Mouse (Mus musculus) CH12.LX (cell line): Measurements from ENCODE around the gene Cltc. TPM values are rescaled to one million over a fixed set of nuclear protein-coding genes. Genes with fewer than 3 reads are reported as not detected.
A peak's percentile ranks its signal among the peaks of the same experiment; 100 is the strongest.

Experiments used
- DNase-seq: peaks from one replicate; pipeline ENCODE4 v3.0.0-alpha.2; 2013; ENCODE audit errors: extremely low read depth
- H3K27ac ChIP-seq: 2 replicates; pipeline ENCODE4 v1.5.1; 2012; ENCODE audit warnings: low read depth, mild to moderate bottlenecking, control low read depth, moderate library complexity; ENCODE audit not compliant: insufficient read depth
- H3K27me3 ChIP-seq: replicated peaks from 2 replicates; pipeline ENCODE3; 2012; ENCODE audit warnings: inconsistent platforms
- H3K36me3 ChIP-seq, 2 experiments: replicated peaks in 1 of 2; 2 replicates each; pipeline versions ENCODE3 to v1.6.1; 2012; ENCODE audit warnings: inconsistent platforms in 1 of 2, low read length in 1 of 2, mild to moderate bottlenecking in 1 of 2, mixed read lengths in 1 of 2, moderate library complexity in 1 of 2; ENCODE audit not compliant: control insufficient read depth in 1 of 2, insufficient read depth in 1 of 2
- H3K4me1 ChIP-seq, 2 experiments: 2 replicates each; pipeline ENCODE4 v1.6.1; 2012; ENCODE audit warnings: inconsistent platforms in 1 of 2, moderate library complexity in 1 of 2; ENCODE audit not compliant: insufficient read depth in 2 of 2, control insufficient read depth in 1 of 2
- H3K4me2 ChIP-seq: 2 replicates; pipeline ENCODE4 v1.6.1; 2012; ENCODE audit warnings: low read depth, mild to moderate bottlenecking, control low read depth; ENCODE audit not compliant: poor library complexity, insufficient read depth, severe bottlenecking
- H3K4me3 ChIP-seq, 3 experiments: fragments of 150-350 bp in 1 of 3; sonication (generic) in 1 of 3; replicated peaks in 1 of 3; 2 replicates each; pipeline versions ENCODE3 to v1.5.1; 2011 to 2012; ENCODE audit warnings: low read depth in 2 of 3, low read length in 2 of 3, mild to moderate bottlenecking in 2 of 3, moderate library complexity in 2 of 3, control low read depth in 1 of 3, improper control_type of control experiment in 1 of 3, inconsistent platforms in 1 of 3, mixed read lengths in 1 of 3; ENCODE audit not compliant: poor library complexity in 1 of 3
- H3K79me2 ChIP-seq: replicated peaks from 2 replicates; pipeline ENCODE4 v1.6.1; 2012; ENCODE audit warnings: mild to moderate bottlenecking, moderate library complexity; ENCODE audit not compliant: control insufficient read depth, poor library complexity, insufficient read depth, severe bottlenecking; ENCODE audit errors: extremely low read depth
- H3K9ac ChIP-seq: 2 replicates; pipeline ENCODE4 v1.6.1; 2012; ENCODE audit warnings: low read depth, mild to moderate bottlenecking, control low read depth, moderate library complexity; ENCODE audit not compliant: insufficient read depth
- H3K9me3 ChIP-seq: replicated peaks from 2 replicates; pipeline ENCODE3; 2012; ENCODE audit warnings: low read length, inconsistent platforms, mixed read lengths
- BHLHE40 ChIP-seq: IDR thresholded peaks from 2 replicates; pipeline ENCODE4 v1.6.1; 2011; ENCODE audit warnings: mild to moderate bottlenecking, low read depth, low read length, improper control_type of control experiment
- ELF1 ChIP-seq: IDR thresholded peaks from 2 replicates; pipeline ENCODE4 v1.6.1; 2014; ENCODE audit warnings: low read depth, mild to moderate bottlenecking, inconsistent platforms, low read length, improper control_type of control experiment
- EP300 ChIP-seq: IDR thresholded peaks from 2 replicates; pipeline ENCODE4 v1.6.1; 2011; ENCODE audit warnings: low read length, improper control_type of control experiment
- JUND ChIP-seq: conservative IDR thresholded peaks from 2 replicates; pipeline ENCODE4 v1.6.1; 2011; ENCODE audit warnings: low read depth, low read length, improper control_type of control experiment
- MAZ ChIP-seq: IDR thresholded peaks from 2 replicates; pipeline ENCODE4 v1.6.1; 2012; ENCODE audit warnings: low read depth, mild to moderate bottlenecking, inconsistent platforms, low read length, improper control_type of control experiment, moderate library complexity
- MXI1 ChIP-seq: IDR thresholded peaks from 2 replicates; pipeline ENCODE4 v1.6.1; 2011; ENCODE audit warnings: mild to moderate bottlenecking, low read depth, low read length, improper control_type of control experiment
- MYC ChIP-seq: IDR thresholded peaks from 2 replicates; pipeline ENCODE4 v1.6.1; 2011; ENCODE audit warnings: low read depth, mild to moderate bottlenecking, improper control_type of control experiment, low read length
- POLR2A ChIP-seq: IDR thresholded peaks from 2 replicates; pipeline ENCODE4 v1.6.1; 2011; ENCODE audit warnings: low read depth, mild to moderate bottlenecking, improper control_type of control experiment, low read length
- POLR2AphosphoS2 ChIP-seq: IDR thresholded peaks from 2 replicates; pipeline ENCODE4 v1.6.1; 2011; ENCODE audit warnings: low read depth, low read length, improper control_type of control experiment
- SMC3 ChIP-seq: IDR thresholded peaks from 2 replicates; pipeline ENCODE4 v1.6.1; 2011; ENCODE audit warnings: low read depth, low read length, improper control_type of control experiment
- TBP ChIP-seq: conservative IDR thresholded peaks from 2 replicates; pipeline ENCODE4 v1.6.1; 2011; ENCODE audit warnings: low read depth, low read length, improper control_type of control experiment
- ZC3H11A ChIP-seq: IDR thresholded peaks from 2 replicates; pipeline ENCODE4 v1.6.1; 2012; ENCODE audit warnings: low read depth, mild to moderate bottlenecking, inconsistent platforms, low read length, improper control_type of control experiment
- dilution Hi-C: fragments of 300-500 bp; cut with MboI; formaldehyde crosslinking; loops from 2 replicates; pipeline ENCODE4 v1.14.3; 2020; ENCODE audit warnings: low sequenced_read_pairs; ENCODE audit not compliant: extremely low pct_unique_long_range_greater_than_20kb, extremely low pct_ligation_motif_present
- in situ Hi-C: fragments of 300-500 bp; cut with MboI; formaldehyde crosslinking; loops from 3 replicates; pipeline ENCODE4 v1.14.3; 2019; ENCODE audit warnings: low sequenced_read_pairs, low pct_ligation_motif_present, low pct_unique_long_range_greater_than_20kb, mixed read lengths
- polyA plus RNA-seq: library from polyadenylated mRNA; unstranded; fragments of >175 nt; gene quantifications from 2 replicates; pipeline ENCODE4 v1.2.1, GENCODE M21; 2012; ENCODE audit warnings: low read depth; ENCODE audit not compliant: insufficient read length
- total RNA-seq, 2 experiments: library from RNA; depleted of rRNA; stranded (reverse); fragments of 300-350 nt in 1 of 2; fragments of >200 nt in 1 of 2; gene quantifications; 2 replicates each; pipeline ENCODE4 v1.2.3; 2012 to 2014

Gene Cltc
- total and polyA plus RNA-seq, 3 experiments: 140 to 303 (median 219) TPM

- peak overlapping the region; percentile 81 to 93 (median 86) for H3K4me3 ChIP-seq
- peaks cover 13 to 51% of the 10 kb centered on the region in 2 experiments for H3K4me1 ChIP-seq
- H3K36me3 ChIP-seq: peaks cover 5 to 19% of the 10 kb centered on the region in 2 experiments
- in situ Hi-C loops: no loop called here
- no peak for DNase-seq
- TF ChIP-seq POLR2AphosphoS2 (peak; percentile 87; the same call in 1 of the 2 replicates), MXI1 (peak; percentile 38; the same call in 1 of the 2 replicates), JUND (0 out of 2 replicates have a peak, but pooled peaks have one; percentile 4), POLR2A (no peak), BHLHE40 (no peak)
- TF ChIP-seq, all 38 proteins: peak for 3
- dilution Hi-C loops: no loop called here
- H3K9me3 ChIP-seq: no peaks in the 10 kb centered on the region
- H3K4me2 ChIP-seq: no peak overlapping the region
- peaks cover 47% of the 10 kb centered on the region for H3K79me2 ChIP-seq
- H3K9ac ChIP-seq: peak overlapping the region; percentile 90
- H3K27me3 ChIP-seq: no peaks in the 10 kb centered on the region
- H3K27ac ChIP-seq: peak overlapping the region; percentile 85
Measured at GRCm38 (mm10) chr11:86757142-86757479, 254 bp downstream of the Cltc start.

- Histone ChIP-seq H3K4me2 (peak overlapping the region; percentile 88), H3K27me3 (no peaks in the 10 kb centered on the region), H3K9me3 (no peaks in the 10 kb centered on the region), H3K9ac (peak overlapping the region; percentile 90), H3K4me1 (peaks cover 13 to 56% of the 10 kb centered on the region in 2 experiments), H3K36me3 (peaks cover 6 to 22% of the 10 kb centered on the region in 2 experiments), H3K4me3 (peak overlapping the region; percentile 81 to 93 (median 86)), H3K27ac (peak overlapping the region; percentile 85), H3K79me2 (peaks cover 51% of the 10 kb centered on the region)
- TF ChIP-seq MXI1 (peak; percentile 63; the same call in 1 of the 2 replicates), POLR2AphosphoS2 (0 out of 2 replicates have a peak, but pooled peaks have one; percentile 6), MAZ (no peak), MYC (0 out of 2 replicates have a peak, but pooled peaks have one; percentile 26), ELF1 (peak; percentile 62; the same call in 1 of the 2 replicates), TBP (peak; percentile 68), ZC3H11A (no peak), EP300 (0 out of 2 replicates have a peak, but pooled peaks have one; percentile 22), SMC3 (no peak)
- in situ Hi-C loops: no loop called here
- peak; percentile 61 for DNase-seq
- dilution Hi-C loops: no loop called here
Measured at GRCm38 (mm10) chr11:86756156-86757141, 916 bp downstream of the Cltc start.
